Mouse (Mus musculus): ENCODE data around the gene Galm. TPM values are rescaled to one million over a fixed set of nuclear protein-coding genes. Genes with fewer than 3 reads are reported as not detected.

The Galm gene
- polyA plus RNA-seq, 1 experiment from 2014 or later: 25.4 TPM

- no peak for TF ChIP-seq CTCF (IDR thresholded peaks at IDR 0.05; ENCODE audit: low read depth)
- 48% methylated on average over 7 of the region's 7 CpGs for WGBS
- H3K9me3 ChIP-seq (replicated peaks; ENCODE audit: low read length): no peaks in the 10 kb centered on the region
- no peak overlapping the region for H3K4me3 ChIP-seq (replicated peaks; ENCODE audit: low read depth, low read length)
- H3K27me3 ChIP-seq (ENCODE audit: insufficient read depth, low read length): no peaks in the 10 kb centered on the region
- H3K27ac ChIP-seq: no peak overlapping the region
- peaks cover 9% of the 10 kb centered on the region; the same call in 1 of the 2 replicates for H3K4me1 ChIP-seq (replicated peaks; ENCODE audit: insufficient read depth, low read length)
- H3K9ac ChIP-seq (ENCODE audit: low read depth, low read length): no peak overlapping the region
- ATAC-seq (replicated peaks; ENCODE audit: low FRiP score, low read depth): peak; percentile 47; the same call in 1 of the 2 replicates
- 0 out of 2 replicates have a peak overlapping the region, but pooled peaks have one; percentile 47 for H3K4me2 ChIP-seq (ENCODE audit: low read length)
- peak; percentile 59 for DNase-seq (ENCODE audit: low spot score)
- H3K36me3 ChIP-seq (ENCODE audit: insufficient read depth, low read length): no peaks in the 10 kb centered on the region
Observed at GRCm38 (mm10) chr17:80167851-80168251, 40.6 kb downstream of the Galm start.

DNA sequence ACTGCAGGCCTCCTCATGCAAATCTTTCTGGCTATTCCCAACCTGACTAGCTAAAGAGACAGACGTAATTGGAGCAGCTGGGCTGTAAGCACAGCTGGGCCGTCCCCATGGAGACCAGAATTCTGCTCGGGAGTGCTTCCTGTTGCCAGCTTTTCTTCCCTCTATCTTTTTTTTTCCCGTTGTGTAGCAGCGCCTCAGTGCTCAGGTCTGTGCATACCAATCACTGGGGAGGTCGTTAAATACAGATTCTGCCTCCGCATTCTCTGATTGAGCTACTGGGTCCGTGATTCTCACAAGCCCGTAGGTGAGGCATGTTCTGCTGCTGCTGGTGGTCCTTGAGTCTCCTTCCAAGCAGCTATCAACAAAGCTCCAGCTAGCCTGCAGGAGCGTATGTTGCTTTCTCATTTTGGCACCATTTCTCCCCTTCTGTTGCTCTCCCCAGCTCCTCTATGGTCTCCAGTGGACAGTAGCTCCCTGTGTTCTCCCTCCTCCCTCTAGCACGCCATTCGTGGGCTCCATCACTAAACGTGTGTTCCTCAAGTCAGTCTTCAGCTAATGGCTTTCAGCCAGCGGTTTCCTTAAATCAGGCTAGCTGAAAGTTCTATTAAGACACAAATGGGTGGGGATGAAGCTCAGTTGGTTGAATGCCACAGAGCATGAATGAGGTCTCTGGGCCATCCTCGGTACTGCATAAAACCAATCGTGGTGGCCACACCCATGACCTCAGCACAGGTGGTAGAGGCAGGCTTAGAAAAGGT lies 41.3 kb downstream of the Galm start:
- peak; percentile 83; the same call in 1 of the 2 replicates for ATAC-seq (replicated peaks; ENCODE audit: low FRiP score, low read depth)
- no peaks in the 10 kb centered on the region for H3K9me3 ChIP-seq (replicated peaks; ENCODE audit: low read length)
- H3K27ac ChIP-seq: peak overlapping the region; percentile 25; the same call in 1 of the 2 replicates
- WGBS: 18% methylated on average over 16 of the region's 16 CpGs
- H3K4me2 ChIP-seq (ENCODE audit: low read length): peak overlapping the region; percentile 47
- H3K36me3 ChIP-seq (ENCODE audit: insufficient read depth, low read length): no peaks in the 10 kb centered on the region
- H3K4me3 ChIP-seq (replicated peaks; ENCODE audit: low read depth, low read length): 0 out of 2 replicates have a peak overlapping the region, but pooled peaks have one; percentile 5
- no peak overlapping the region for H3K9ac ChIP-seq (ENCODE audit: low read depth, low read length)
- TF ChIP-seq CTCF (IDR thresholded peaks at IDR 0.05; ENCODE audit: low read depth): no peak
- H3K4me1 ChIP-seq (replicated peaks; ENCODE audit: insufficient read depth, low read length): peaks cover 9% of the 10 kb centered on the region; the same call in 1 of the 2 replicates
- peak; percentile 93 for DNase-seq (ENCODE audit: low spot score)
- H3K27me3 ChIP-seq (ENCODE audit: insufficient read depth, low read length): no peaks in the 10 kb centered on the region

DNA sequence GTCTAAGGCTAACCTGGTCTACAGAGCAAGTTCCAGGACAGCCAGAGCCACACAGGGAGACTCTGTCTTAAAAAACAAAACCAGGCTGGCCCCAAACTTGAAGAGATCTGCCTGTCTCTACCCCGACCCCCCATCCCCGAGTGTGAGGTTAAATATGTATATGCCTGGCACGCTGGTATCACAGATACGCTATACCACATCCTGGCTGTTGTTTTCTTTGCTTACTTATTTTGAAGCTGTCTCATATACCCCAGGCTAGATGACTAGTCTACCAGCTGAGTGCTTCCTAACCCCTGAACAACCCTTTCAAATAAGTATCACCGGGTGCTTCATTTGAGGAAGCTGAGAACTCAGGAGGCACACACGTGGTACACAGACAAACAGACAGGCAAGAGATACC lies 42.5 kb downstream of the Galm start:
- ATAC-seq (replicated peaks; ENCODE audit: low FRiP score, low read depth): no peak
- Histone ChIP-seq H3K4me3 (replicated peaks; ENCODE audit: low read depth, low read length) (no peak overlapping the region), H3K9ac (ENCODE audit: low read depth, low read length) (no peak overlapping the region), H3K4me1 (replicated peaks; ENCODE audit: insufficient read depth, low read length) (peaks cover 10% of the 10 kb centered on the region; the same call in 1 of the 2 replicates), H3K27ac (no peak overlapping the region), H3K36me3 (ENCODE audit: insufficient read depth, low read length) (no peaks in the 10 kb centered on the region), H3K27me3 (ENCODE audit: insufficient read depth, low read length) (no peaks in the 10 kb centered on the region), H3K9me3 (replicated peaks; ENCODE audit: low read length) (no peaks in the 10 kb centered on the region), H3K4me2 (ENCODE audit: low read length) (no peak overlapping the region)
- TF ChIP-seq CTCF (IDR thresholded peaks at IDR 0.05; ENCODE audit: low read depth): no peak
- WGBS: 96% methylated on average over 6 of the region's 6 CpGs
- no peak for DNase-seq (ENCODE audit: low spot score)

DNA sequence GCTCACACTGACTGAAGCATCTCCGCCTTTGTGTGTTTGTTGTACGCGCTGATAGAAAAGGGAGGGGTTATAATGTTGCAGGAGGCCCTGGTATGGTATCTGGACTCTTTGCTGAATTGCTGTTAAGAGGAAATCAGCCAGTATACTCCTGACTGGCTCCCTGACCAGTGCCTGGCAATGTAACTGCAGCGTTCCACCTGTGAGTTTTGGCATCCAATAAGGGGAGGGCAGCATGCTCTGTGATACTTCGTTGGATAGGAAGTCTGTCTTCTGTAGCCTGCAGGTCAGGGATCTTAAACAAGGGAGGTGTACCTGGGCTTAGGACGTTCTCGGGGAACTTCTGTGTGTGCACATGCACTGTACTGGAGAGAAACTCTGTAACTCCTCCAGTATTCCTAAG lies 43.7 kb downstream of the Galm start:
- H3K4me1 ChIP-seq (replicated peaks; ENCODE audit: insufficient read depth, low read length): peaks cover 15% of the 10 kb centered on the region; the same call in 1 of the 2 replicates
- no peaks in the 10 kb centered on the region for H3K9me3 ChIP-seq (replicated peaks; ENCODE audit: low read length)
- H3K27me3 ChIP-seq (ENCODE audit: insufficient read depth, low read length): no peaks in the 10 kb centered on the region
- H3K9ac ChIP-seq (ENCODE audit: low read depth, low read length): no peak overlapping the region
- ATAC-seq (replicated peaks; ENCODE audit: low FRiP score, low read depth) (no peak), DNase-seq (ENCODE audit: low spot score) (no peak)
- H3K27ac ChIP-seq: no peak overlapping the region
- no peak for TF ChIP-seq CTCF (IDR thresholded peaks at IDR 0.05; ENCODE audit: low read depth)
- no peak overlapping the region for H3K4me2 ChIP-seq (ENCODE audit: low read length)
- WGBS: 84% methylated on average over 7 of the region's 7 CpGs
- H3K4me3 ChIP-seq (replicated peaks; ENCODE audit: low read depth, low read length): no peak overlapping the region
- H3K36me3 ChIP-seq (ENCODE audit: insufficient read depth, low read length): no peaks in the 10 kb centered on the region

GRCm38 (mm10) chr17:80171948-80172347 lies 44.7 kb downstream of the Galm start:
- H3K4me2 ChIP-seq (ENCODE audit: low read length): no peak overlapping the region
- H3K4me3 ChIP-seq (replicated peaks; ENCODE audit: low read depth, low read length): no peak overlapping the region
- ATAC-seq (replicated peaks; ENCODE audit: low FRiP score, low read depth) (no peak), DNase-seq (ENCODE audit: low spot score) (no peak)
- no peak overlapping the region for H3K9ac ChIP-seq (ENCODE audit: low read depth, low read length)
- no peak overlapping the region for H3K27ac ChIP-seq
- no peaks in the 10 kb centered on the region for H3K9me3 ChIP-seq (replicated peaks; ENCODE audit: low read length)
- H3K36me3 ChIP-seq (ENCODE audit: insufficient read depth, low read length): no peaks in the 10 kb centered on the region
- no peak for TF ChIP-seq CTCF (IDR thresholded peaks at IDR 0.05; ENCODE audit: low read depth)
- no peaks in the 10 kb centered on the region for H3K27me3 ChIP-seq (ENCODE audit: insufficient read depth, low read length)
- WGBS: 92% methylated on average over 4 of the region's 4 CpGs
- peaks cover 15% of the 10 kb centered on the region; the same call in 1 of the 2 replicates for H3K4me1 ChIP-seq (replicated peaks; ENCODE audit: insufficient read depth, low read length)

DNA sequence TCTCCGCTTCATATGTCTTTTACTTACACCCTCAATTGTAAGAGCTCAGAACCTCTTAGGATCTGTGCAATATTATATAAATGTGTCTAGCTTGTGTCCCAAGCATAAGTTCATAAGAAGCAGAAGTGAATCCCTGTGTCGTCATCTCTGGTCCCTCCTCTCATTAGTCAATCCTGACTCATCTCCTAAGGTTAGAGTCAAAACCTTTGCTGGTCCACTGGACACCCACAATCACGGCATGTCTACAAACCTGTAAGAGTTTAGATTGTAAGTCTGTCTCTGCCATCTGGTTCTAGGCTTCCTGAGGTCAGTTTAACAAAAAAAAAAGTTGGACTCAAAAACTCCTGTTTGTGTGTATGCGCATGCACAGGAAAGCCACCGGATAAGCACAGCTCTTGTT lies 45.5 kb downstream of the Galm start:
- H3K27ac ChIP-seq: no peak overlapping the region
- ATAC-seq (replicated peaks; ENCODE audit: low FRiP score, low read depth) (no peak), DNase-seq (ENCODE audit: low spot score) (no peak)
- no peaks in the 10 kb centered on the region for H3K27me3 ChIP-seq (ENCODE audit: insufficient read depth, low read length)
- H3K36me3 ChIP-seq (ENCODE audit: insufficient read depth, low read length): no peaks in the 10 kb centered on the region
- no peak overlapping the region for H3K9ac ChIP-seq (ENCODE audit: low read depth, low read length)
- H3K4me3 ChIP-seq (replicated peaks; ENCODE audit: low read depth, low read length): no peak overlapping the region
- peaks cover 15% of the 10 kb centered on the region; the same call in 1 of the 2 replicates for H3K4me1 ChIP-seq (replicated peaks; ENCODE audit: insufficient read depth, low read length)
- 86% methylated on average over 5 of the region's 5 CpGs for WGBS
- no peaks in the 10 kb centered on the region for H3K9me3 ChIP-seq (replicated peaks; ENCODE audit: low read length)
- no peak overlapping the region for H3K4me2 ChIP-seq (ENCODE audit: low read length)
- TF ChIP-seq CTCF (IDR thresholded peaks at IDR 0.05; ENCODE audit: low read depth): no peak
